Mouse (Mus musculus): ENCODE data around the gene Prkar2b.

Prkar2b gene

GRCm38 (mm10) chr12:32061090-32061930, at the start of gene Prkar2b:
Prkar2b (minus strand) TSS chr12:32061296.
- DNase-seq, result peak; percentile 75 to 77

- no peak for DNase-seq
Measured at GRCm38 (mm10) chr12:32109201-32109600, 48.1 kb upstream of the Prkar2b start.

- no peak for DNase-seq
Measured at GRCm38 (mm10) chr12:32104955-32105521, 43.9 kb upstream of the Prkar2b start.

- no peak for DNase-seq
Measured at GRCm38 (mm10) chr12:32104451-32104862, 43.4 kb upstream of the Prkar2b start.

- DNase-seq, result no peak
Measured at GRCm38 (mm10) chr12:32101306-32101705, 40.2 kb upstream of the Prkar2b start.

GRCm38 (mm10) chr12:32099686-32100206, 38.6 kb upstream of the Prkar2b start:
- no peak for DNase-seq

- no peak for DNase-seq
Measured at GRCm38 (mm10) chr12:32098596-32098995, 37.5 kb upstream of the Prkar2b start.

GRCm38 (mm10) chr12:32097107-32097506, 36.0 kb upstream of the Prkar2b start:
- no peak for DNase-seq

GRCm38 (mm10) chr12:32095164-32095563, 34.1 kb upstream of the Prkar2b start:
- DNase-seq, result no peak

- DNase-seq, result no peak
Measured at GRCm38 (mm10) chr12:32092452-32092851, 31.4 kb upstream of the Prkar2b start.

GRCm38 (mm10) chr12:32088566-32088965, 27.5 kb upstream of the Prkar2b start:
- no peak for DNase-seq

GRCm38 (mm10) chr12:32087339-32087738, 26.2 kb upstream of the Prkar2b start:
- no peak for DNase-seq

GRCm38 (mm10) chr12:32086874-32087273, 25.8 kb upstream of the Prkar2b start:
- no peak for DNase-seq

- DNase-seq, result no peak
Measured at GRCm38 (mm10) chr12:32085856-32086255, 24.8 kb upstream of the Prkar2b start.

GRCm38 (mm10) chr12:32085189-32085588, 24.1 kb upstream of the Prkar2b start:
- no peak for DNase-seq

GRCm38 (mm10) chr12:32084601-32085000, 23.5 kb upstream of the Prkar2b start:
- DNase-seq, result no peak

- DNase-seq, result no peak
Measured at GRCm38 (mm10) chr12:32080692-32081091, 19.6 kb upstream of the Prkar2b start.

GRCm38 (mm10) chr12:32077403-32077802, 16.3 kb upstream of the Prkar2b start:
- DNase-seq, result no peak

- DNase-seq, result no peak
Measured at GRCm38 (mm10) chr12:32075831-32076715, 15.0 kb upstream of the Prkar2b start.

GRCm38 (mm10) chr12:32074271-32074670, 13.2 kb upstream of the Prkar2b start:
- no peak for DNase-seq

GRCm38 (mm10) chr12:32066004-32066403, 4.9 kb upstream of the Prkar2b start:
- DNase-seq, result no peak

GRCm38 (mm10) chr12:32060247-32061089, 628 bp downstream of the Prkar2b start:
- no peak for DNase-seq
